Mouse (Mus musculus) thymus, postnatal 14 days (tissue): Measurements from ENCODE around the gene Myh3.
"Not testable (repeated sequence)": the region's sequence is repeated elsewhere in the genome, so short reads cannot be mapped to it uniquely, and the experiment has no call there.

ENCODE experiments used
- DNase-seq: peaks from one replicate; pipeline ENCODE4 v3.0.0; 2021

Myh3 gene

DNA sequence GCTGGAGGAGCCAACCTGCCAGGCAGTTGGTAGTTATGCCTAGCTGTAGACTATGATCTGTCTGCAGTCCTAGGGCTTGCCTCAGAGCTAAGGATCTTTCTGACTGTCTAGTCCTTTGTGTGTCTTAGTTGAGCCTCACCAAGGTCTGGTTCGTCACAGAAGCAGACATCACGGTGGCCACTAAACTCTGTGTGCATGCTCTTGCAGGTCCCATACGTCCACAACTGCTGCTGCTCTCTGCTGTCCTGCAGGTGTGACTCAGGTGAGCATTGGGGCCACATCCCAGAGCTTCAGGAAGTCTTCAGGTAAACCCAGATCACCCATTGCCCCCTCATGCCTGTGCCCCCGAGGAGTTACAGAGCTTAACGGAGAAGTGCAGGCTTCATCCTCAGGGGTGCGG, 788 bp downstream of the Myh3 start:
- no peak for DNase-seq

DNA sequence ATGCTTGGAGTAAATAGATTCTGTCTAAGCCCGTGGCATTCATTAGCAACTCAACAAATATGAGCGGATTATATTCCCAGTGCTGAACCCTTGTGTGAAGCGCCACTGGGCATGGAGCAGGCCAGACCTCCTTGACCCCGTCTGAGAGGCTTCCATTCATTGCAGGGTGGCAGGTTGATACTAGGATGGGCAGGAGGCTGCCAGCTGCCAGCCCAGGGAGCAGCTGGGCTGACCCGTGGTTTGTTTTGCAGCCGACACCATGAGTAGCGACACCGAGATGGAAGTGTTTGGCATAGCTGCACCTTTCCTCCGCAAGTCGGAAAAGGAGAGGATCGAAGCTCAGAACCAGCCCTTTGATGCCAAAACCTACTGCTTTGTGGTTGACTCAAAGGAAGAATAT, 1.6 kb downstream of the Myh3 start:
- DNase-seq = no peak

DNA sequence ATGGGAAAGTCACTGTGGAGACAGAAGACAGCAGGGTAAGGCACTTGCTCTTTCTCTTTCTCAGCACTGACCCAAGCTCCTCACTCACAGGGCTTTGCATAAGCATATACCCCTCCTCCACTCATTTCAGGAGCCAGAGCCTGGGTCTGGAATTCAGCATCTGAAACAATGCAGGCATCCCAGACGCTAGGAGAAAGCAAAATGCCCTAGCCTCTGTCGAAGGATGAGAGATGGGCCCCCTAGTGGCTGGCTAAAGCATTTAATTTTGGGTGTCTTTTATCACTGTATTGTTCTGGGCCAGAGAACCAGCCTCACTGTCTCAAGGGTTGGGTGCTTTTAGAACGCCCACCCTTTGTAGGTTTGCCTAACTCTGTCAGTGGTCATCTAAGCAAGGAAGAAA, 2.1 kb downstream of the Myh3 start:
- peak; percentile 51 for DNase-seq

DNA sequence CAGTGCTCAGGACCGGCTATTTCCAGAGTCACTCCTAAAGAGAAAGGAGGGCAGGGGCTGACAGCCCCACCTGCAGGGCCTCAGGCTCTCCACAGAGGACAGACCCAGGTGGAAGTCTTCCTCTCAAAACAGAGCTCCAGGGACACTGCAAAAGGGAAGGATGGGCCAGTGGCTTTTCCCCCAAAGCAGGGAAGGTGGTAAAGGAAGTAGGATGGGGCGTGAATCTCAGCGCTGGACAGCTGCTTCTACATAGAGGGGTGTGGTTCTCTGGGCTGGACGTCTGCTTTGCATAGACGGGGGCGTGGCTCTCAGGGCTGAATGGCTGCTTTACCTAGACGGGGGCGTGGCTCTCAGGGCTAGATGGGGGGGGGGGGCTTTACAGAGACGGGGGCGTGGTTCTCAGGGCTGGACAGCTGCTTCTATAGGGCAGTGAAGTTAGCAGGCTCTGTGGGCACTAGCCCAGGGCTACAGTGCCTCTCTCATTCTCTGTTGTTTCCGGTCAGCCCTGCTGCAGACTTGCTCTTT, 3.1 kb downstream of the Myh3 start:
- no peak for DNase-seq

DNA sequence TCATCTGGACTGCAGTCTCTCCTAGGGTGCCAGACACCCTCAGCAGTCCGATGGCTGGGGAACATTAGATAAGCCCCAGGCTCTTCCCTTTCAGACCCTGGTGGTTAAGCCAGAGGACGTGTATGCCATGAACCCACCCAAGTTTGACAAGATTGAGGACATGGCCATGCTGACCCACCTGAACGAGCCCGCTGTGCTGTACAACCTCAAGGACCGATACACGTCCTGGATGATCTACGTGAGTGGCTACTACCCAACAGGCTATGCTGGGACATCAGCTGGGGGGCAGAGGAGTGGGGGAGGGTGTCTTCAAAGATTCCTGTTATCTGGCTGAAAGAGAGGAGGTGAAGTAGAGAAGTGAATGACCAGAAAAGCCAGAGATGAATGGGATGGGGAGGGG, 4.1 kb downstream of the Myh3 start:
- no peak for DNase-seq

DNA sequence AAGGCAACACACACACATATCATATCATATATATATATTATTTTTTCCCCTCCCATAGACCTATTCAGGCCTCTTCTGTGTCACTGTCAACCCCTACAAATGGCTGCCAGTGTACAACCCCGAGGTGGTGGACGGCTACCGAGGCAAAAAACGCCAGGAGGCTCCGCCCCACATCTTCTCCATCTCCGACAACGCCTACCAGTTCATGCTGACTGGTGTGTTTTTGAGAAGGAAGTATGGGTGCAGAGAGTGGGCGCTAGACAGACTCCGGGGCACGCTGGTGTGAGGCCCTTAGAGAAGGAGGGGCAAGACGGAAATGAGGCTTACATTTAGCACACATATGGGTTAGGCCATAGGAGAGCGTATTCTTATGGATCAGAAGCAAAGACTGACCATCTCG, 4.7 kb downstream of the Myh3 start:
- DNase-seq = no peak

DNA sequence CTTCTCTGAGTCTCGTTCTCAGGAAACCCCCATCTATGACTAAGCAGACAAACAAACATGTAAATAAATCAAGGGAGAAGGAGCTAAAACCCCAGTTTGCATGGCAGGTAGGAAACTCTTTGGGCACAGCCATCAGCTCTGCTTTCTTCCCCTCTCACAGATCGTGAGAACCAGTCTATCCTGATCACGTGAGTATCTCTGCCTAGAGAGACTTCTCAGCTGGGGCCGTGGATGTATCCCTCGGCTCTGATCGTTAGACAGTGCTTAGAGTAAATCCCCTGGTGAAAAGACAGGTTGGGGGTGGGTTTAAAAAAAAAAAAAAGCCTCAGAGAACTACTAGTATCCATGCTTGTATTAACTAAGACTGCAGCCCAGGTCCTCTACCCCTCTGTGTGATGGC, 5.1 kb downstream of the Myh3 start:
- DNase-seq = no peak

DNA sequence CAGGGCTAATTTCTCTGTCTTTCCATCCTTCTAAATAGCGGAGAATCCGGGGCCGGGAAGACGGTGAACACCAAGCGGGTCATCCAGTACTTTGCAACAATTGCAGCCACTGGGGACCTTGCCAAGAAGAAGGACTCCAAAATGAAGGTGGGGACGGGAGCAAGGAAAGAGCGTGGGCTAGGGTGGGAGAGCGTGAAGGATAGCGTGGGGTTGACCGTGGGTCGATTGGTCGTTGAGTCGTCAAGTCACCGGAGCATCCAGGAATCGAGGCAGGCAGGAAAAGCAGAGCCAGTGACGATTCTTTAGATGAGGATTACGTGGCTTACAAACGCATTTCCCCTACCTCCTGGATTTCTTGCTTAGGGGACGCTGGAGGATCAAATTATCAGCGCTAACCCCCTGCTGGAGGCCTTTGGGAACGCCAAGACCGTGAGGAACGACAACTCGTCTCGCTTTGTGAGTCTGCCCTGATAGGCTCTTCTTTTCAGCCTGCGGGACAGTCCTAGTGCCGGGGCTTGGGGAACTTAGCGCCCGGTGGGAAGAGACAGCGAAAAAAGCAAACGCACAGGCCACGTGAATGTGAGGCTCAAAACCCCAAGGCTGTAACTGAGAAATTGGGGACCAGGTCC, 5.7 kb downstream of the Myh3 start:
- no peak for DNase-seq

DNA sequence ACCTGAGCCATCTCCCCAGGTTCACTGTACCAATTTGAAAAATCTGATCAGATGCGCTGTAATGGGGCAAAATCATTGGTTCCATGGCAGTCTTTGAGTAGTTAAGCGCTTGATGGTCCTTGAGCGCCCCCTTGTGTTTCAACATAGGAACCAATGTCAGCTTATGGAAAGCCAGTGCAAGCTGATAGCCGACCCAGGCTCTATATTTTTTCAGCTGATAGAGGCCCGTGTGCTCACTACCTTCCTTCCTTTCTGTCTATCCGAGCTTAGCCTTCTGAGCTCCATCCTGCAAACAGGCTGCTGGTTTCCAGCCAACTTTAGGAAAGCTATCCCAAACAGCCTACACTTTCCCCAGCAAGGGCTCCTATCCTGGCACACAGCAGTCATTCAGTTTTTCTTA, 7.4 kb downstream of the Myh3 start:
- peak; percentile 69 for DNase-seq

DNA sequence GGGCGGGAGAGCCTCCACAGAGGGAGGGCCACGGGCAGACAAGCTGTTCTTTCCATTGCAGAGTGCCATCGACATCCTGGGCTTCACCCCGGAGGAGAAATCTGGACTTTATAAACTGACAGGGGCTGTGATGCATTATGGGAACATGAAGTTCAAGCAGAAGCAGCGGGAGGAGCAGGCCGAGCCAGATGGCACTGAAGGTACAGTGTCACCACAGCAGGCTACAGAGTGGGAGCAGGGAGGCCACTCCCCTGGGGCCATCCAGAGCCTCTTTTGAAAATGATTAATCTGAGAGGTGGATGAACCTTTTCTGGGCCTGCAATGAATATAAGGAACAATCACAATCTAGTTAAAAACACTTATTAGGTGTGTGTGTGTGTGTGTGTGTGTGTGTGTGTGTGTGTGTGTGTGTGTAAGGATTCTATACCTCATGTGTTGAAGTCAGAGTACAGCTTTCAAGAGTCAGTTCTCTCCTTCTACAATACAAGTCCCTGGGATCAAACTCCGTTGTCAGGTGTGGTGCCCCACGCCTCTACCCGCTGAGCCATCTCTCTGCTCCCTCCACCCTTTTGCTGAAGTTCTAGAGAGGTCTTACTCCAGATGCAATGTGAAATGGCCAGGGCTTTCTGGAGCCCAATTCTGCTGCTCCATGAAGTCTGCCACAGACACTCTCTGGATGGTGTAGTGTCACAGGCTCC, 8.5 kb downstream of the Myh3 start:
- no peak for DNase-seq

DNA sequence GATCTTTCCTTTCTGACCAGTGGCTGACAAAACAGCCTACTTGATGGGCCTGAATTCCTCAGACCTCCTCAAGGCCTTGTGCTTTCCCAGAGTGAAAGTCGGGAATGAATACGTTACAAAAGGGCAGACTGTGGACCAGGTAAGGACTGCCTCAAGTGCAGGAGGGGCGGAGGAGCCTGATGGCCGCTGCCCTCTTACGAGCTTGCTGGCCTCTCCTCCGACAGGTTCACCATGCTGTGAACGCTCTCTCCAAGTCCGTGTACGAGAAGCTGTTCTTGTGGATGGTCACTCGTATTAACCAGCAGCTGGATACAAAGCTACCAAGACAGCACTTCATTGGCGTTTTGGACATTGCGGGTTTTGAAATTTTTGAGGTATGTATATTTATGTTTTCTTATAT, 9.1 kb downstream of the Myh3 start:
- no peak for DNase-seq

DNA sequence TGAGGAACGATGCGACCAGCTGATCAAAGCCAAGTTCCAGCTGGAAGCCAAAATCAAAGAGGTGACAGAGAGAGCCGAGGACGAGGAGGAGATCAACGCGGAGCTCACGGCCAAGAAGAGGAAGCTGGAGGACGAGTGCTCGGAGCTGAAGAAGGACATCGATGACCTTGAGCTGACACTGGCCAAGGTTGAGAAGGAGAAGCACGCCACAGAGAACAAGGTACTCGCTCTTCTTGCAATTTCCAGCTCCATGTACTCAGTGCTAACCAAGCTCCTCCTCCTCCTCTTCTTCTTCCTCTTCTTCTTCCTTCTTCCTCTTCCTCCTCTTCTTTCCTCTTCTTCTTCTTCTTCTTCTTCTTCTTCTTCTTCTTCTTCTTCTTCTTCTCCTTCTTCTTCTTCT, 14.3 kb downstream of the Myh3 start:
- DNase-seq = not testable (repeated sequence)

DNA sequence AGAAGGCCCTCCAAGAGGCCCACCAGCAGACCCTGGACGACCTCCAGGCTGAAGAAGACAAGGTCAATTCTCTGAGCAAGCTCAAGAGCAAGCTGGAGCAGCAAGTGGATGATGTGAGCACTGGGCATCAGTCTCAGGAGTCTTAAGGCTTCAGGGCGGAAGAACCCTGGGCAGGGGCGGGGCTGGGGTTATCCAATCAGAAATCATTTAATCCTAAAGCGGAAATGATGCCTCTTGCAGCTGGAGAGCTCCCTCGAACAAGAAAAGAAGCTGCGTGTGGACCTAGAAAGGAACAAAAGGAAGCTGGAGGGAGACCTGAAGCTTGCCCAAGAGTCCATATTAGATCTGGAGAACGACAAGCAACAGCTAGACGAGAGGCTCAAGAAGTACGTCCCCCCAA, 15.1 kb downstream of the Myh3 start:
- no peak for DNase-seq

DNA sequence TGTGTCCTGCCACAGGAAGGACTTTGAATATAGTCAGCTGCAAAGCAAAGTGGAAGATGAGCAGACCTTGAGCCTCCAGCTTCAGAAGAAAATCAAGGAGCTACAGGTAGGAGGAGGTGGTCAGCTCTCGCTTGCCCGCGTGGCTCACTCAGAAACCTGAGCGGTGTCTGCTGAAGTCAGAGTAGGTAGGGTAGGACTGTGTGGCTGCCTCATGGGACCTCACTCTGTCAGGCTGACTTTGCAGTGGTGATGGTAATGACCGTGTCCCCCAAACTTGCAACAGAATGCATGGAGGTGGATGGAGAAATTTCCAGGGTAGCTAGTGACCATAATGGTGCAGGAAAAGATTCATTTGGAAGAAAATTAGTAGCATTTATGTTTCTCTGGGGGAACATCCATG, 15.6 kb downstream of the Myh3 start:
- DNase-seq = no peak

DNA sequence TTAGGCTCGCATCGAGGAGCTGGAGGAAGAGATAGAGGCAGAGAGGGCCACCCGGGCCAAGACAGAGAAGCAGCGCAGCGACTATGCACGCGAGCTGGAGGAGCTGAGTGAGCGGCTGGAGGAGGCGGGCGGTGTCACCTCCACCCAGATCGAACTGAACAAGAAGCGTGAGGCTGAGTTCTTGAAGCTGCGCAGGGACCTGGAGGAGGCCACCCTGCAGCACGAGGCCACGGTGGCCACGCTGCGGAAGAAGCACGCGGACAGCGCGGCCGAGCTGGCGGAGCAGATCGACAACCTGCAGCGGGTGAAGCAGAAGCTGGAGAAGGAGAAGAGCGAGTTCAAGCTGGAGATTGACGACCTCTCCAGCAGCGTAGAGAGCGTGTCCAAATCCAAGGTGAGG, 16.4 kb downstream of the Myh3 start:
- DNase-seq = no peak

DNA sequence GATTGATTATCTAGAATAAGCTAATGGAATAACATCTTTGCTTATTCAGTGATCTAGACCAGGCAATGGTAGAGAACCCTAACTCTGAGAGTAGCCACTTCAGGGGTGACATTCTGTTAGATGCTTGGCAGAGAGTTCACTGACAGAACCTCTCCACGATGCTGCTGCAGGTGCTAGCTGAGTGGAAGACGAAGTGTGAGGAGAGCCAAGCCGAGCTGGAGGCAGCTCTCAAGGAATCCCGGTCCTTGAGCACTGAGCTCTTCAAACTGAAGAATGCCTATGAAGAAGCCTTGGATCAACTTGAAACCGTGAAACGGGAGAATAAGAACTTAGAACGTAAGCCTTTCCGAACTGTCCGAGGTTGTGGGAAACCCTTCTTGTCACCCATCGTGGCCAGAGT, 19.6 kb downstream of the Myh3 start:
- no peak for DNase-seq

DNA sequence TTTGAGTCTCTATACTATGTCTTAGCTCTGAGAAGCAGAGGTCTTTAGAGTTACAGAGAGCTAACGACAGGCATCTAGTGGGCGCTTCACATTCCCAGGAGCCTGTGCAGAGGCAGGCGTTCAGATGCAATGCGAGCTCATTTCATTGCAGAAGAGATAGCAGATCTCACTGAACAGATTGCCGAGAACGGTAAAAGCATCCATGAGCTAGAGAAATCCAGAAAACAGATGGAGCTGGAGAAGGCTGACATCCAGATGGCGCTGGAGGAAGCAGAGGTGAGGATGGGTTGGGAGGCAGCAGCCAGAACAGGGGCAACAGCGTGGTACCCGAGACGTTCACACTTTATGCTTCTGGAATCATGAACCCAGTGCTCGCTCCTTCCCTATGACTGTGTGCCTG, 20.3 kb downstream of the Myh3 start:
- DNase-seq = no peak

DNA sequence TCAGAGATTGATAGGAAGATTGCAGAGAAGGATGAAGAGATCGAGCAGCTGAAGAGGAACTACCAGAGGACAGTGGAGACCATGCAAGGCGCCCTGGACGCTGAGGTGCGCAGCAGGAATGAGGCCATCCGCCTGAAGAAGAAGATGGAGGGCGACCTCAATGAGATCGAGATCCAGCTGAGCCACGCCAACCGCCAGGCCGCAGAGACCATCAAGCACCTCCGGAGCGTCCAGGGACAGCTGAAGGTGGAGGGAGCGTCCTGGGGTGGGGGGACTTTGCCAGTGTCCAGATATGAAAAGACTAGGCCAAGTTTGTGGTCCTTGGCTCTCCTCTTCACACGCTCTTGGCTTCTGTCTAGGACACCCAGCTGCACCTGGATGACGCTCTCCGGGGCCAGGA, 21.1 kb downstream of the Myh3 start:
- DNase-seq = no peak

DNA sequence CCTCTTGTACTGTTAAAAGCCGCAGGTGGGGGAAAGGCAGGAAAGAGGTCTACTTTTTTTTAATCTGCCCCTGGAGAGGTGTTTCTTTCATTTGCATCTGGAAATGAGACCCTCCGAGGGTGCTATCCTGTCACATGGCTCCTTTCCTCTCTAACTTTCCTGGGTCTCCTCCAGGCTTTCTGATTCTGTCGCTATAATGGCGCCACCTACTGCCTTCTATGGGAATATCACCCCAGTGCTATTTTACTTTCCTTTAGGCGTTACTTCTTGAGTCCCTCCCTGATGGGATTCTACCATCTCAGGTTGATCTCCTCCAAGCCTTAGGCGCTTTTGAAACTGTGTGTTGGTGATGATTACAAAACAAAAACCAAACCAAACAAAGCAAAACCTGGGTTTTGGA, 22.1 kb downstream of the Myh3 start:
- peak; percentile 35 for DNase-seq

DNA sequence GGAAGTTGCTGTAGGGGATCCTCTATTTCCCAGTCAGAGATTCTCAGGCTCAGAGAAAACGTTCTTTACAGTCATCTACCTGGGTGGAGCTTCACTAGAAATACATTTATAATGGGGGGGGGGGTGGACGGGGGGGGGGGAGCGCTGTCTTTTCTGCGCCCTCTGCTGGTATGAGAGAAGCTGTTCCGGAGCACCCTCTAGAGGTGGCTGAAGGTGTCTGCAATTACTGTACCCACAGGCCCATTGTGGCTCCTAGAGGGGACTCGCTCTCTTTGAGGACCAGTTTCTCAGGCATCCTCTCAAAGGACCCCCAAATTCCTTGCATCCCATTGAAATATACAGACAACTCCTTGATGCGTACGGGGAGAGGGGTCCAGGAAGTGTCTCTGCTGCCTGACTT, 23.6 kb downstream of the Myh3 start:
- DNase-seq = peak; percentile 45

DNA sequence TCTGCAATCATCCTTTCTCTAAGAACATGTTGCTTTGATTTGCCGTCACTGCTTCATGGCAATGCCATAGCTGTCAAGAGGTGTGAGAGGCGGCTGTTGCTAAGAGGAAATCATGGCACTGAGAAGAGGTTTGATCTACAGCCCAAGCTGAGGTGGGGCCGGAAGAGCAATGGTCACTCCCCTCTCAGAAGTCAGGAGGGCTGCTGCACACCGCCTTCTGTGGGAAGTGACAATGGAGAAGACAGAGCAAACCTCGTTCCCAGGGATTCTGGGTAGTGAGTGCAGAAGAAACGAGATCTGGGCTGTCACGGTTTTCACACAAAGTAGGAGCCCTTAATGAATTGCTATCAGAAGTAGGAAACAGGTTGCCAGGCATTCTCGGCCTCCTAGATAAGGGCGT, 25.2 kb downstream of the Myh3 start:
- no peak for DNase-seq

DNA sequence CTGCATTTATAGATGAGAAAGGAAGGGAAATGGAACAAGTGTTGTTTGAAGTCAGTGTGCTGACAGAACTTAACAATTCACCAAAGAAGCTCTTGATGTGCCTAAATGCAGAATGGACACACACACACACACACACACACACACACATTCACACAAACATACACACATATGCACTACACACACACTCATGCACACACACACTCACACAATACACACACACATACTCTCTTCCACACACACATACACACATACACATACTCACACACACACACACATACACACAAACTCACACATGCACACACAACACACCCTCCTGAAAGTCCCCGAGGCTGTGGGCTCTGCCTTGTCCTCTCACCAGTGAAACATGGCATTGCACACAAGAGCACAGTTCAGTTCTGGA, 26.1 kb downstream of the Myh3 start:
- no peak for DNase-seq

DNA sequence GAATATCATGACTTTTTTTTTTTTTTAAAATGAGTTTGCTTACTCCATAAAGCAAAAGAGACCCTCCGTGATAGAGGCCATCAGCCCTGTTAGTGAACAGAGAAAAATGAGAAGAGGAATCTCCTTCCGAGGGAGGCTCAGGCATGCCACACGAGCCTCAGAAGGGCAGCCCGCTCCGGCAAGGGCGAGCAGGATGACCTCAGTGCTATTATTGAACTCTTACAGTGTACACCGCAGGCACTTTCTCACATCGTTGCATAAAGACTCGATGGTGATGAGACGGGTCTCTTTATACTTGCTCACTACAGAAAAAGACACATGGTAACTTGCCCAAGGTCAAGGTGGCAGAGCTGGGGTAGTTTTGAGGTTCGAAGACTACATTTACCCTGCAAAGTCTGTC, 26.6 kb downstream of the Myh3 start:
- DNase-seq = no peak

DNA sequence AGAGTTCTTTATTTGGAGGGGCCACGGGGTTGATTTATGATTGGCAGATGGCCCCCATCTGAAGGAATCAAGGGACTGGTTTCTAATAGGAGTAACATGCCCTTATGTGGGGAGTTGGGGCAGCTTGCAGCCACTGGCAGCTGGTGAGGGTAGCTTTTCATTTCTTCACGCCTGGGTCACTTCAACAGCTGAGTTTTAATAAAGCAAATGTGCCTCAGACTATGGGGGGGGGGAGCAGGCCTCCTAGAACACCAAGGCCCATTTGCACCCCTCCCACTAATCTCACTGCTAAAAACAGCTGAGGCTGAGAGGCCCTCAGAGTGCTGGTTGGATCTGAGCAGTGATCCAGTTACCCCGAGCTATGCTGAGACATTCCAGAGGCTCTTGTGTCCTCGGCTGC, 27.6 kb downstream of the Myh3 start:
- DNase-seq = no peak

DNA sequence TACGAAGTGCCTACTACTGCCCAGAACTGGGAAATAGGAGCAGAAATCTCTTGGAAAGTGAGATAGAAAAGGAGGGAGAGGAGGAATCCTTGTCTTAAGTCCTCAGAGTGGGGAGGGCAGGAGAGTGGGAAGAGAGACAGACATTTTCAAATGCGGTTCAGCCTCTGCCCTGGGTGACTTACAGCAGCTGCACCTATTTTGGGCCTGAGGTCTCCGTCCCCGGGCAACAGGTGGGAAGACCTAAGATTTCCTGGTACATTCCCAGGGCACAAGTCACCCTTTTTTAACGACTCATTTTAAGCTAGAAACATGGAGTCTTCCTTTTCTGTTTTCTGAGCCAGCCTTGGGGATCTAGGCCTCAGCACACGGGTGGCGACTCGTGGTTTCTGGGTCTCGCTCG, 28.9 kb downstream of the Myh3 start:
- DNase-seq = no peak
